Mouse (Mus musculus): Measurements from ENCODE around the gene Ptpa.

DNA sequence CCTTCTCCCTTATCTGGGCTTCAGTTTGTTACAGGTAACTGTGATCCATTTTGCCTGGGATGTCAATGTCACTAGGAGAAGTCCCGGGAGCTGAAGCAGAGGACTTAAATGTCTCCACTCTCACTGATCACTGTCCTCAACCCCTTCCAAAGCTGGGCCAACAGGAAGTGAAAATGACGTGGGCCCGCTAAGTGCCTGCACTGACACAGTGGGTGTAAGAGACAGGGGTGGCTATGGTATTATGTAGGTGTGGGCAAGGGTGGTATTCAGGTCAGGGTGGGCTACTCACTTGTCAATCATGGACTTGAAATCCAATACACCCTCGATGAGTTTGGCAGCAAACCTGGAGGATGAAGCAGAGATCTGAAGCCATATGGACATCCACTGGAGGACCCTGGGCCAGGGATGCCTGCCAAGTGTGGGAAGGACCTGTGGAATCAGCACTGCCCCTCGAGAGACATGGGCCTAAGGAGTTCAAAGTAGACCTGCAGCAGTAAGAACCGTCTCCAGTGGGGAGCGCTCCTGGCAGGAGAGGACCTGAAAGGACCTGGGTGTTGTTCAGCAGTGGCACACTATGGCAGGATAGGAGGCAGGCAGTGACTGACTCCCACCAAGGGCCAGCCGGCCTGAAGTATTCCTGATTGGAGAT lies 7.3 kb upstream of the Ptpa start:
- TF ChIP-seq CTCF (IDR thresholded peaks at IDR 0.05; ENCODE audit: low read depth), result no peak
- no peak for TF ChIP-seq EP300 (IDR thresholded peaks at IDR 0.05; ENCODE audit: low read depth)

All from heart, postnatal 0 days (tissue).